Mouse (Mus musculus) kidney, embryonic 15.5 days (tissue): ENCODE results near the gene Rasd2. TPM values are rescaled to one million over a fixed set of nuclear protein-coding genes. Genes with fewer than 3 reads are reported as not detected.

Source experiments
- ATAC-seq: fragments of 200-750 bp; cut with Nextera tagmentation; replicated peaks from 2 replicates; pipeline ENCODE4 v1.8.0; 2017; ENCODE audit warnings: moderate TSS enrichment; ENCODE audit not compliant: low FRiP score
- H3K27ac ChIP-seq: fragments of 300-500 bp; sonication (generic); 2 replicates; pipeline ENCODE4 v1.5.1; 2015; ENCODE audit warnings: mild to moderate bottlenecking, inconsistent platforms
- H3K27me3 ChIP-seq: fragments of 300-500 bp; sonication (generic); 2 replicates; pipeline ENCODE4 v1.6.1; 2015; ENCODE audit warnings: inconsistent platforms
- H3K36me3 ChIP-seq: fragments of 300-500 bp; sonication (generic); 2 replicates; pipeline ENCODE4 v1.6.1; 2015; ENCODE audit warnings: inconsistent platforms
- H3K4me1 ChIP-seq: fragments of 300-500 bp; sonication (generic); 2 replicates; pipeline ENCODE4 v1.6.1; 2015; ENCODE audit warnings: inconsistent platforms
- H3K4me2 ChIP-seq: fragments of 300-500 bp; sonication (generic); 2 replicates; pipeline ENCODE4 v1.6.1; 2015; ENCODE audit warnings: moderate library complexity, mild to moderate bottlenecking, inconsistent platforms
- H3K4me3 ChIP-seq: fragments of 300-500 bp; sonication (generic); replicated peaks from 2 replicates; pipeline ENCODE4 v1.5.1; 2015; ENCODE audit warnings: mild to moderate bottlenecking, inconsistent platforms
- H3K9ac ChIP-seq: fragments of 300-500 bp; sonication (generic); 2 replicates; pipeline ENCODE4 v1.6.1; 2015; ENCODE audit warnings: mild to moderate bottlenecking, inconsistent platforms
- H3K9me3 ChIP-seq: fragments of 300-500 bp; sonication (generic); replicated peaks from 2 replicates; pipeline ENCODE4 v1.6.1; 2016; ENCODE audit warnings: inconsistent platforms
- WGBS: fragments of 180-500 bp; shearing (Covaris S2); methylation state at CpG from one replicate; pipeline ENCODE4 v1.1.7; 2015; ENCODE audit warnings: mixed read lengths; 5-methylcytosine and 5-hydroxymethylcytosine counted together
- polyA plus RNA-seq: library from polyadenylated mRNA; unstranded; fragments of >200 nt; fragmentation: Nextera tagmentation; extraction: Ambion mirVana; gene quantifications from 2 replicates; pipeline ENCODE4 v1.2.1, GENCODE M21; 2015

The Rasd2 gene
- polyA plus RNA-seq, 1 experiment from 2014 or later: 2.3 TPM

- Histone ChIP-seq H3K27ac (no peak overlapping the region), H3K27me3 (0 out of 2 replicates have a peak, but pooled peaks cover under 1% of the 10 kb centered on the region), H3K4me1 (peaks cover 5% of the 10 kb centered on the region), H3K9ac (no peak overlapping the region), H3K9me3 (no peaks in the 10 kb centered on the region), H3K4me3 (no peak overlapping the region), H3K4me2 (no peak overlapping the region), H3K36me3 (no peaks in the 10 kb centered on the region)
- ATAC-seq: no peak
- WGBS: 69% methylated on average over 2 of the region's 2 CpGs
Observed at GRCm38 (mm10) chr8:75203420-75203819, 10.3 kb upstream of the Rasd2 start.

GRCm38 (mm10) chr8:75204190-75204868 lies 9.4 kb upstream of the Rasd2 start:
- Histone ChIP-seq H3K27me3 (peaks cover 9% of the 10 kb centered on the region), H3K27ac (no peak overlapping the region), H3K9ac (no peak overlapping the region), H3K9me3 (no peaks in the 10 kb centered on the region), H3K4me3 (no peak overlapping the region), H3K4me2 (no peak overlapping the region), H3K4me1 (no peaks in the 10 kb centered on the region), H3K36me3 (no peaks in the 10 kb centered on the region)
- WGBS: 87% methylated on average over 13 of the region's 13 CpGs
- ATAC-seq: no peak

GRCm38 (mm10) chr8:75211461-75211860 lies 2.3 kb upstream of the Rasd2 start:
- no peaks in the 10 kb centered on the region for H3K9me3 ChIP-seq
- no peak overlapping the region for H3K4me3 ChIP-seq
- H3K27me3 ChIP-seq: peaks cover 52% of the 10 kb centered on the region
- WGBS: 55% methylated on average over 3 of the region's 3 CpGs
- ATAC-seq: peak; percentile 49; the same call in 1 of the 2 replicates
- H3K36me3 ChIP-seq: no peaks in the 10 kb centered on the region
- no peak overlapping the region for H3K9ac ChIP-seq
- no peak overlapping the region for H3K4me2 ChIP-seq
- H3K27ac ChIP-seq: peak overlapping the region; percentile 68; the same call in 1 of the 2 replicates
- H3K4me1 ChIP-seq: peaks cover 27% of the 10 kb centered on the region

- Histone ChIP-seq H3K27me3 (peaks cover 63% of the 10 kb centered on the region), H3K4me2 (peak overlapping the region; percentile 89), H3K9me3 (no peaks in the 10 kb centered on the region), H3K4me3 (peak overlapping the region; percentile 53), H3K36me3 (no peaks in the 10 kb centered on the region), H3K9ac (peak overlapping the region; percentile 48), H3K27ac (peak overlapping the region; percentile 42; the same call in 1 of the 2 replicates), H3K4me1 (peaks cover 27% of the 10 kb centered on the region)
- under 1% methylated on average over 62 of the region's 63 CpGs for WGBS
- ATAC-seq: peak; percentile 93
Observed at GRCm38 (mm10) chr8:75212631-75213306, 975 bp upstream of the Rasd2 start.

DNA sequence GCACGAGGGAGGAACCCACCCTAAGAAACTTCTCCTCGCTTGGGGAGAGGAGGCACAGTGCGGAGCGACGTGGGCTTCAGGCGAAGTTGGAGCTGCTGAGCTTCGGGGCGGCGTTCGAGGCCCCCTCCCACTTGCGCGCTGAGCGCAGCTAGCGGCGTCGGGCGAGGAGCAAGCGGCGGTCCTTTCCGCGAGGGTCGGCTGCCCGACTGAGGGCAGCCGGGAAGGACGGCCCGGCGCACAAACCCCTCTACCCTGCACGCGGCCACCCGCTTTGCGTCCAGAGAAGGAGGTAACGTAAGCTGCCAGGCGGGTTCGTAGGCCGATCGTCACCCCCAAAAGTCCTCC lies 465 bp upstream of the Rasd2 start:
- H3K4me3 ChIP-seq: peak overlapping the region; percentile 53
- peak overlapping the region; percentile 48 for H3K9ac ChIP-seq
- no peak overlapping the region for H3K27ac ChIP-seq
- ATAC-seq: peak; percentile 57
- H3K4me2 ChIP-seq: peak overlapping the region; percentile 89
- peaks cover 27% of the 10 kb centered on the region for H3K4me1 ChIP-seq
- no peaks in the 10 kb centered on the region for H3K9me3 ChIP-seq
- 1% methylated on average over 36 of the region's 36 CpGs for WGBS
- H3K36me3 ChIP-seq: no peaks in the 10 kb centered on the region
- H3K27me3 ChIP-seq: peaks cover 63% of the 10 kb centered on the region

- Histone ChIP-seq H3K27me3 (peaks cover 49% of the 10 kb centered on the region), H3K9me3 (no peaks in the 10 kb centered on the region), H3K4me1 (peaks cover 27% of the 10 kb centered on the region), H3K4me3 (no peak overlapping the region), H3K36me3 (no peaks in the 10 kb centered on the region), H3K27ac (no peak overlapping the region), H3K9ac (no peak overlapping the region), H3K4me2 (no peak overlapping the region)
- 55% methylated on average over 1 of the region's 1 CpGs for WGBS
- ATAC-seq: no peak
Observed at GRCm38 (mm10) chr8:75215046-75215445, 1.3 kb downstream of the Rasd2 start.

DNA sequence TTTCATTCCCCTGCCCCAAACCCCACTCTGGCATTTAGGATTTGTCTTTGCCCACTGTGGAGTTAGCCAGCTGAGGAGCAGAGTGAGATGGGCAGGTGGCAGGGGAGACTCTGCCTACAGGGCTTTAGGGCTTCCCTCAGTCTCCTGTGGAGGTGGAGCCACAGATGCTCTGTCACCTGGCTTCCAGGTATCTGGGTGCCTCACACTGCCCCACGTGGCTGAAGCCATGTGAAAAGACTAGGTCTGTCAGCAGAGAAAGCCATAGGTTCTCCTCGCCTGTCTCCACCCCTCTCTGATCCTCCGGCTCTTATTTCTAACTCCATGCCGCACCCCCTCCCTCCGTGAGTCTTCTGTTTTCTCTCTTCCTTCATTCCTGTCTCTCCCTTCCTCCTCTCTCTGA lies 2.2 kb downstream of the Rasd2 start:
- no peak overlapping the region for H3K9ac ChIP-seq
- H3K36me3 ChIP-seq: no peaks in the 10 kb centered on the region
- no peak overlapping the region for H3K4me3 ChIP-seq
- H3K27ac ChIP-seq: no peak overlapping the region
- H3K27me3 ChIP-seq: peaks cover 46% of the 10 kb centered on the region
- no peak overlapping the region for H3K4me2 ChIP-seq
- 17% methylated on average over 5 of the region's 5 CpGs for WGBS
- no peaks in the 10 kb centered on the region for H3K9me3 ChIP-seq
- ATAC-seq: no peak
- H3K4me1 ChIP-seq: peaks cover 27% of the 10 kb centered on the region

- no peak overlapping the region for H3K4me2 ChIP-seq
- peaks cover 46% of the 10 kb centered on the region for H3K27me3 ChIP-seq
- no peaks in the 10 kb centered on the region for H3K36me3 ChIP-seq
- no peak overlapping the region for H3K9ac ChIP-seq
- peaks cover 22% of the 10 kb centered on the region for H3K4me1 ChIP-seq
- ATAC-seq: no peak
- H3K9me3 ChIP-seq: no peaks in the 10 kb centered on the region
- 85% methylated on average over 8 of the region's 8 CpGs for WGBS
- no peak overlapping the region for H3K4me3 ChIP-seq
- H3K27ac ChIP-seq: no peak overlapping the region
Observed at GRCm38 (mm10) chr8:75216886-75217285, 3.1 kb downstream of the Rasd2 start.

DNA sequence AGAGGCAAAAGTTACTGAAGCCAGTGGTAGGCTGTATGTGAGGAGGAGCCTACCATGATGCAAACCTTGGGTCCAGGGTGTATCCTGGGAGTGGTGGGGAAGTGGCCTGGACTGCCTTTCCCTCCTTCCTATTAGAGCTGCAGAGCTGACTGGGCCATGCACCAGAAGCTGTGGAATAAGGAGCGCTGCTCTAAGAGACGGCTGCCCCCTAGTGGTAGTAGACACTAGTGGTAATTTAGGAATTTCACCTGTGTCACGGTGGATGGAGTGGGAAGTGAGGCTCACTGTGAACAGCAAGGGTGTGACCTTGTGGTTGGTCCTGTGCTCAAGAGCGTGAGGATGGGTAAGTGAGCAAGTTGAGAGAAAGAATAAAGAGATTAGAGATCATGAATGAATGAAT lies 4.2 kb downstream of the Rasd2 start:
- Histone ChIP-seq H3K9ac (no peak overlapping the region), H3K36me3 (no peaks in the 10 kb centered on the region), H3K4me2 (no peak overlapping the region), H3K27me3 (peaks cover 46% of the 10 kb centered on the region), H3K4me1 (peaks cover 14% of the 10 kb centered on the region), H3K4me3 (no peak overlapping the region), H3K9me3 (no peaks in the 10 kb centered on the region), H3K27ac (no peak overlapping the region)
- 0 out of 2 replicates have a peak, but pooled peaks have one; percentile 16 for ATAC-seq
- WGBS: 8% methylated on average over 4 of the region's 4 CpGs

DNA sequence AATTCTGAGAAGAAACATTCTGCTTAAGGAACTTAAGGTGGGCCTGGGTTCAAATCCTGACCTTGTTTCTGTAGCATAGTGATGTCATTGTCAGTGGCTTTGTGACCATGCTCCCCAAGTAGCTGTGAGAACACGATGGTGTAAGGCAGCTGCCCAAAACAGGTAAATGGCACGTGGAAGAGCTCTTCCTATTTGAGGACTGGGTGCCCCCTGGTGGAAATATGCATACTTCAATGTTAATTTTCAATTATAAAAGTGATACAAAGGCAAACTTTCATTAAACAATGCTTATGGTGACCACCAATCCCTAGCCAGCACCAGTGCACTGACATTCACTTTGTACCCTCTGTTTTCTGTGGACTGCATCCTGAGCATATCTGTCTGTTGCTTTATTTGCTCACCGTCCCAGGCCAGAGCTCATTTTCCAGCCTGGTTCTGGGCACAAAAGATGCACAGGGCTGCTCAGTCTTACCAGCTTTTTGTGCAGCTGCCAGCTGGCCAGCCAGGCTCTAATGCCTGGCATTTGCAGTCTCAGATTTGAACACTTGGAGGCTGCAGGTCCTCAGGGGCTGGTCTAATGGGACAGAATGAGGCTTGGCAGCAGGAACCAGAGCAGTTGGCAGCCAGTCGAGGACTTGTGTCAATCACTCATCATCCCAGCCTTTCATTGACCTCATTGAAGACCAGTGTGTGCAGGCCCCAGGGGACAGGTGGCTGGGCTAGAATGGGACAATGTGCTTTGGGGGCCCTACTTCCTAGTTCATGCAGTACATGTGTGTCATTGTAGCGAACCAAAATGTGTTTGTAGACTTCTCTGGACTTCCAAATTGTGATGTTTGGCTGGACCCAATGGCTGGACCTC lies 6.4 kb downstream of the Rasd2 start:
- Histone ChIP-seq H3K4me1 (peaks cover 12% of the 10 kb centered on the region; the same call in 1 of the 2 replicates), H3K4me3 (no peak overlapping the region), H3K36me3 (no peaks in the 10 kb centered on the region), H3K27ac (no peak overlapping the region), H3K27me3 (peaks cover 25% of the 10 kb centered on the region), H3K9me3 (no peaks in the 10 kb centered on the region), H3K4me2 (no peak overlapping the region), H3K9ac (no peak overlapping the region)
- WGBS: 67% methylated on average over 5 of the region's 5 CpGs
- ATAC-seq: no peak

- no peak for ATAC-seq
- no peaks in the 10 kb centered on the region for H3K9me3 ChIP-seq
- H3K36me3 ChIP-seq: no peaks in the 10 kb centered on the region
- 0 out of 2 replicates have a peak, but pooled peaks cover 8% of the 10 kb centered on the region for H3K4me1 ChIP-seq
- no peaks in the 10 kb centered on the region for H3K27me3 ChIP-seq
- 61% methylated on average over 5 of the region's 5 CpGs for WGBS
- H3K9ac ChIP-seq: no peak overlapping the region
- H3K27ac ChIP-seq: 0 out of 2 replicates have a peak overlapping the region, but pooled peaks have one; percentile 37
- no peak overlapping the region for H3K4me3 ChIP-seq
- no peak overlapping the region for H3K4me2 ChIP-seq
Observed at GRCm38 (mm10) chr8:75222665-75223064, 8.9 kb downstream of the Rasd2 start.

- H3K4me1 ChIP-seq: 0 out of 2 replicates have a peak, but pooled peaks cover 8% of the 10 kb centered on the region
- no peaks in the 10 kb centered on the region for H3K27me3 ChIP-seq
- no peak overlapping the region for H3K4me2 ChIP-seq
- H3K27ac ChIP-seq: no peak overlapping the region
- H3K36me3 ChIP-seq: no peaks in the 10 kb centered on the region
- no peak overlapping the region for H3K9ac ChIP-seq
- no peak for ATAC-seq
- H3K9me3 ChIP-seq: no peaks in the 10 kb centered on the region
- H3K4me3 ChIP-seq: no peak overlapping the region
- 75% methylated on average over 2 of the region's 2 CpGs for WGBS
Observed at GRCm38 (mm10) chr8:75226773-75227172, 13.0 kb downstream of the Rasd2 start.
